Mouse (Mus musculus) ES-Bruce4 (cell line): ENCODE results near the gene Slc4a7. TPM values are rescaled to one million over a fixed set of nuclear protein-coding genes. Genes with fewer than 3 reads are reported as not detected.

Experiments used
- H3K27ac ChIP-seq: 2 replicates; pipeline ENCODE4 v1.5.1; 2012; ENCODE audit warnings: low read length, inconsistent platforms; ENCODE audit not compliant: insufficient read depth
- H3K27me3 ChIP-seq: 2 replicates; pipeline ENCODE4 v1.6.1; 2012; ENCODE audit warnings: mild to moderate bottlenecking, low read length, inconsistent platforms; ENCODE audit not compliant: control insufficient read depth, poor library complexity, insufficient read depth, severe bottlenecking
- H3K36me3 ChIP-seq: 2 replicates; pipeline ENCODE4 v1.6.1; 2012; ENCODE audit warnings: inconsistent platforms, mild to moderate bottlenecking, low read length, moderate library complexity; ENCODE audit not compliant: control insufficient read depth, poor library complexity, insufficient read depth, severe bottlenecking
- H3K4me1 ChIP-seq: one replicate; pipeline ENCODE4 v1.8.1; 2011; ENCODE audit warnings: low read length; ENCODE audit not compliant: control insufficient read depth, insufficient read depth
- H3K4me3 ChIP-seq: 2 replicates; pipeline ENCODE4 v1.5.1; 2011; ENCODE audit warnings: low read depth, mild to moderate bottlenecking, low read length
- H3K9ac ChIP-seq: 2 replicates; pipeline ENCODE4 v1.6.1; 2012; ENCODE audit warnings: low read depth, mild to moderate bottlenecking, inconsistent platforms; ENCODE audit not compliant: poor library complexity, severe bottlenecking
- H3K9me3 ChIP-seq: replicated peaks from 2 replicates; pipeline ENCODE4 v1.6.1; 2012; ENCODE audit warnings: mild to moderate bottlenecking, low read length, inconsistent platforms; ENCODE audit not compliant: control insufficient read depth, poor library complexity, insufficient read depth, severe bottlenecking
- CTCF ChIP-seq: IDR thresholded peaks from one replicate; pipeline ENCODE4 v1.8.1; 2011; ENCODE audit warnings: low read depth, low read length
- EP300 ChIP-seq: IDR thresholded peaks from 2 replicates; pipeline ENCODE4 v1.6.1; 2011; ENCODE audit warnings: low read depth, low read length; ENCODE audit not compliant: insufficient read depth
- POLR2A ChIP-seq: IDR thresholded peaks from one replicate; pipeline ENCODE4 v1.8.1; 2011; ENCODE audit warnings: low read length; ENCODE audit not compliant: insufficient read depth
- polyA plus RNA-seq: library from polyadenylated mRNA; stranded (reverse); fragments of >200 nt; gene quantifications from 2 replicates; pipeline ENCODE4 v1.2.4, GENCODE M21; 2011; ENCODE audit warnings: low read depth; ENCODE audit not compliant: missing spikeins, insufficient read depth, insufficient read length

Slc4a7 gene
- polyA plus RNA-seq, 1 experiment = 81.1 TPM

- H3K4me3 ChIP-seq = no peak overlapping the region
- H3K27ac ChIP-seq = no peak overlapping the region
- no peak overlapping the region for H3K9ac ChIP-seq
- H3K4me1 ChIP-seq = no peaks in the 10 kb centered on the region
- H3K27me3 ChIP-seq = 0 out of 2 replicates have a peak, but pooled peaks cover 1% of the 10 kb centered on the region
- TF ChIP-seq CTCF = no peak
- TF ChIP-seq EP300 = no peak
- no peak for TF ChIP-seq POLR2A
- H3K36me3 ChIP-seq = no peaks in the 10 kb centered on the region
- no peaks in the 10 kb centered on the region for H3K9me3 ChIP-seq
These were observed 135.5 kb downstream of the Slc4a7 start for GRCm38 (mm10) chr14:14837627-14838026.

GRCm38 (mm10) chr14:14838109-14838508, 136.0 kb downstream of the Slc4a7 start:
- no peak overlapping the region for H3K9ac ChIP-seq
- H3K4me3 ChIP-seq = no peak overlapping the region
- H3K9me3 ChIP-seq = no peaks in the 10 kb centered on the region
- no peaks in the 10 kb centered on the region for H3K4me1 ChIP-seq
- H3K27ac ChIP-seq = no peak overlapping the region
- no peaks in the 10 kb centered on the region for H3K36me3 ChIP-seq
- H3K27me3 ChIP-seq = 0 out of 2 replicates have a peak, but pooled peaks cover 1% of the 10 kb centered on the region
- TF ChIP-seq EP300 = no peak
- no peak for TF ChIP-seq POLR2A
- TF ChIP-seq CTCF = no peak

- H3K9me3 ChIP-seq = no peaks in the 10 kb centered on the region
- no peak overlapping the region for H3K9ac ChIP-seq
- H3K36me3 ChIP-seq = no peaks in the 10 kb centered on the region
- no peaks in the 10 kb centered on the region for H3K27me3 ChIP-seq
- H3K4me1 ChIP-seq = no peaks in the 10 kb centered on the region
- no peak overlapping the region for H3K27ac ChIP-seq
- H3K4me3 ChIP-seq = no peak overlapping the region
- TF ChIP-seq CTCF = no peak
- no peak for TF ChIP-seq EP300
- TF ChIP-seq POLR2A = no peak
These were observed 140.9 kb downstream of the Slc4a7 start for GRCm38 (mm10) chr14:14842734-14843530.

Other genes starting within 250 kb of the Slc4a7 start
- 0.12 and 0.55 TPM in 2 replicates for gene Nek10, start 101.1 kb downstream of the Slc4a7 start, polyA plus RNA-seq